9 mouse cellular contexts compared by ENCODE assay signal in genomic region chr10:83168303-83169056, GRCm38 (mm10).
DNase-seq lines count a peak whose midpoint lies in the region.
"Had no signal": no experiment of that assay in that cellular context is flagged by ENCODE, and none has a peak within 500 bp of the region (broad histone marks: within the 10 kb centered on the region; RNA-seq: fewer than 3 reads in every experiment).

No protein-coding gene starts in this region.

- DNase-seq in gastrocnemius, postnatal 25 days = peak; percentile 27
- DNase-seq in gastrocnemius, postnatal 14 days = no peak
- DNase-seq in 416B (ENCODE audit: low read depth) = peak; percentile 58
- DNase-seq in heart, postnatal 25 days (ENCODE audit: low spot score) = peak; percentile 18
- DNase-seq in right cerebral cortex, adult 18-20 months = no peak
- no peak for DNase-seq in right cerebral cortex, postnatal 36 days (ENCODE audit: low spot score in 2 of 2)
- no peak for DNase-seq in left cerebral cortex, adult 8-10 months (ENCODE audit: low spot score in 2 of 2)
- DNase-seq: cerebellum, postnatal 36 days had no signal

- WGBS in macrophage (ENCODE audit: missing documents) = 20% methylated on average over 11 of the region's 11 CpGs

- H3K36me3 ChIP-seq in macrophage (ENCODE audit: inconsistent target) = no peaks in the 10 kb centered on the region

- peak overlapping the region; percentile 98 for H3K27ac ChIP-seq in macrophage

- H3K79me2 ChIP-seq in macrophage (ENCODE audit: inconsistent target) = no peaks in the 10 kb centered on the region

- intact Hi-C loops in gastrocnemius, postnatal 14 days (cut with DNase I; ENCODE audit: low total_unique reads) = no loop called here
- intact Hi-C loops in heart, postnatal 25 days (cut with DNase I) = no loop called here

- H3K4me3 ChIP-seq in macrophage (ENCODE audit: inconsistent target) = no peak overlapping the region

Comparison
In these comparisons a context has a peak if more than half of its experiments do, and no peak if none do; other contexts are left out.
1. DNase-seq: peak in gastrocnemius, postnatal 25 days (single experiment), 416B (single experiment) and heart, postnatal 25 days (single experiment); none in gastrocnemius, postnatal 14 days (single experiment), right cerebral cortex, adult 18-20 months (single experiment), right cerebral cortex, postnatal 36 days (0 of 2) and left cerebral cortex, adult 8-10 months (0 of 2).